Mouse (Mus musculus) hindbrain, embryonic 10.5 days (tissue): Measurements from ENCODE around the gene Krt77. TPM values are rescaled to one million over a fixed set of nuclear protein-coding genes. Genes with fewer than 3 reads are reported as not detected.

Experiments
- DNase-seq: peaks from one replicate; pipeline ENCODE4 v3.0.0-alpha.2; 2017; ENCODE audit warnings: low spot score
- H3K27ac ChIP-seq: fragments of 300-500 bp; sonication (generic); 2 replicates; pipeline ENCODE4 v1.5.1; 2016; ENCODE audit warnings: mild to moderate bottlenecking, moderate library complexity
- H3K27me3 ChIP-seq: fragments of 300-500 bp; sonication (generic); 2 replicates; pipeline ENCODE4 v1.6.1; 2016; ENCODE audit warnings: mild to moderate bottlenecking; ENCODE audit not compliant: poor library complexity, insufficient read depth, severe bottlenecking
- H3K36me3 ChIP-seq: fragments of 300-500 bp; sonication (generic); 2 replicates; pipeline ENCODE4 v1.6.1; 2016; ENCODE audit warnings: mild to moderate bottlenecking, moderate library complexity
- H3K4me1 ChIP-seq: fragments of 300-500 bp; sonication (generic); replicated peaks from 2 replicates; pipeline ENCODE4 v1.6.1; 2016; ENCODE audit warnings: mild to moderate bottlenecking
- H3K4me3 ChIP-seq: fragments of 300-500 bp; sonication (generic); 2 replicates; pipeline ENCODE4 v1.5.1; 2016; ENCODE audit warnings: mild to moderate bottlenecking, moderate library complexity
- H3K9me3 ChIP-seq: fragments of 300-500 bp; sonication (generic); 2 replicates; pipeline ENCODE4 v1.6.1; 2016; ENCODE audit warnings: mild to moderate bottlenecking, moderate library complexity
- WGBS: fragments of 180-500 bp; shearing (Covaris S2); methylation state at CpG from one replicate; pipeline ENCODE4 v1.1.7; 2016; 5-methylcytosine and 5-hydroxymethylcytosine counted together
- polyA plus RNA-seq: library from polyadenylated mRNA; unstranded; fragments of >200 nt; fragmentation: Nextera tagmentation; extraction: Ambion mirVana; gene quantifications from 2 replicates; pipeline ENCODE4 v1.2.1, GENCODE M21; 2016

The Krt77 gene
- polyA plus RNA-seq: not detected in 2 replicates

DNA sequence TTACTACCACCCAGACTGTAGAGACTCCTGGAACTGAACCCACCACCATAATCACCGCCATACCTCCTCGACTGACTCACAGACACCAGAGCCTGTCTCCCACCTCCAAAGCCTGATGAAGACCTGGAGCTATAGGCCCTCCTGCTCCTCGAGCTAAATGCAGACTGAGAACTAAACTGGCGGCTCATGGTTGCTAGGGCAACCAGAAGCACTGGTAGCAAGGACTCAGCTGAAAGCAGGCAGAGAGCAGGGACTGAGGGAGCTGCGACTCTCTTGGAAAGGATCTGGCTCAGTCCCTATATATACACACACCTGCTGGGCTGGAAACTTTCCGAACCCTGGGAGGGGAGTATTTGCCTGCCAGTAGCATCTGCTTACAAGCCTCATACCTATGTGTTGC lies at the start of gene Krt77:
Krt77 (minus strand) TSS at position 275 of the 400 bp plus-strand sequence.
- Histone ChIP-seq H3K36me3 (no peaks in the 10 kb centered on the region), H3K9me3 (no peaks in the 10 kb centered on the region), H3K27me3 (no peaks in the 10 kb centered on the region), H3K27ac (no peak within 1 kb of the TSS), H3K4me1 (peaks cover 4% of the 10 kb centered on the region), H3K4me3 (no peak within 1 kb of the TSS)
- no peak for DNase-seq
- WGBS: 39% methylated on average over 6 of the region's 6 CpGs

DNA sequence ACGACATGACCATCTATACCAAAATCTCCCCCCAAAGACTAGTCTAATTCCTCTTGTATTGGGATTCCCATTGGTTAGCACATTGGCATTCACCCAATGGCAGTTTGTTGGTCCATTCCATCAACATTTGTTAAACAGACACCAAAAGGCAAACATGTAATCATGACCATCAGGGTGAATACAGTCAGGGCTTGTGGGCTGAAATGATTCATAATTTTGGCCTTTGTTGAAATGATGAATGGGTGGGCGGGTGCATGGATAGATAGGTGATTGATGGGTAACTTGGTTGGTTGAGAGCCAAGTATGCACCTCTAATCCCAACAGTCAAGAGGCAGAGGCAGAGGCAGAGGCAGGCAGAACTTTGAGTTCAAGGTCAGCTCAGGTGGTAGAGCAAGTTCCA lies 46.6 kb upstream of the Krt77 start:
- Histone ChIP-seq H3K27me3 (no peaks in the 10 kb centered on the region), H3K36me3 (no peaks in the 10 kb centered on the region), H3K9me3 (no peaks in the 10 kb centered on the region), H3K27ac (no peak overlapping the region), H3K4me3 (no peak overlapping the region), H3K4me1 (peaks cover 7% of the 10 kb centered on the region)
- WGBS: 71% methylated on average over 2 of the region's 2 CpGs
- DNase-seq: no peak

DNA sequence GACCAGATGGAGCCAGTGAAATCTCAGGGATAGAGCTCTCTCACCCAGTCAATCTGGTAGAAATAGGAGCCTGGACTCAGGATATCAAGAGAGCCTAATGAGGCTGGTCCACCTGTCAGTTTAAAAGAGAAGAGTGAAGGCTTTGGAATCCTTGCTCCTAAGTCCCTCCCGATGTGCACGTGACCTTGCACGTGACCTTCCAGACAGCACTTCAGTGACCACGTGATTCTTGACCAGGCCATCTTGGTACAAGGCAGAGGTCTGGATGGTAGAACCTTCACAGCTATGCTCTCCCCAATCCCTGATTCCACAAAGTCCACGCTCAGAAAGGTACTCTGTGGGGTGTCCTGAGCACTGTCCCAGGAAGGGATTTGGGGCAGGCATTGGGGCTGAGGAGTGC lies 35.3 kb upstream of the Krt77 start:
- DNase-seq: no peak
- 85% methylated on average over 5 of the region's 5 CpGs for WGBS
- H3K4me1 ChIP-seq: 0 out of 2 replicates have a peak, but pooled peaks cover 6% of the 10 kb centered on the region
- H3K36me3 ChIP-seq: no peaks in the 10 kb centered on the region
- no peak overlapping the region for H3K27ac ChIP-seq
- H3K9me3 ChIP-seq: no peaks in the 10 kb centered on the region
- no peak overlapping the region for H3K4me3 ChIP-seq
- H3K27me3 ChIP-seq: no peaks in the 10 kb centered on the region

DNA sequence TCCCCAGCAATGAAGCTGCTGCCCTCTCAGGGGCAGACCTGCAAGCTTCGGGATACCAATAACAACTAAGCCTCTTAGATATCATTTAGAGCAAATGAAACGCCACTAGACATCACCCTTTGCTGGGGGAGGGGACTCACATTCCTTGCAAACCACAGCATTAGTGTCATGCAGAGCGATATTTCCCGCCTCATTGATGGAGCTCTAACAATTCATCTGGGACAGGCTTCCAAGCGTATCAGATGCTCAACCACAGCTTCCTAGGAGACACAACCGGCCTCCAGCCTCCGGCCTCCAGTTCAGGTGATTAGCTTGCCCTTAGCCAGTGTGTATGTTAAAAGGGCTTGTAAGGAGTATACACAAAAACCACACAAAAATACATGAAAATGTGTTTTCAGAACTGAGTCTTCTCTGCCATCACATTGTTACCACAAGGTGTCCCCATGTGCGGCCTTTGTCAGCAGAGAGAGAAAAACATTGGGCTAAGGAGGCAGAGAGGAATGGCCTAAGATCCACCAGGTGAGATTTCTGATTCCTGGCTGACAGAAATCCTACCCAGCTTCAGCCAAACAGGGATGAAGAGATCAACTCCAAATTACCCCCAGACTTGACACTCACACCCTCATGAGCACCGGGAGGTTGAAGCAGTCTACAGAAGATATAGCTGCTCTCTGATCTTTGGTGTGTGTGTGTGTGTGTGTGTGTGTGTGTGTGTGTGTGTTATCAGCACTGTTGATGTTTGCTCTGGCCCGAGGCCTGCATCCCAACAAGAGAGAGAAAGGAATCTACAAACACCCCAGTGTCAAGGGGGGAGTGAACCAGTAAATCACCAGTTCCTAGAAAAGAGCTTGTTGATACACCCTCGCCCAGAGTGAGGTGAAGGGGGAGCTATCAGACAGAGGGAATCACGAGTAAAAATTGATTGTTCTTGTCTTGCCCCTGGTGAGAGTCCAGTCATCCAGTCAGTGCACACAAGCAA lies 33.0 kb upstream of the Krt77 start:
- H3K4me1 ChIP-seq: 0 out of 2 replicates have a peak, but pooled peaks cover 6% of the 10 kb centered on the region

DNA sequence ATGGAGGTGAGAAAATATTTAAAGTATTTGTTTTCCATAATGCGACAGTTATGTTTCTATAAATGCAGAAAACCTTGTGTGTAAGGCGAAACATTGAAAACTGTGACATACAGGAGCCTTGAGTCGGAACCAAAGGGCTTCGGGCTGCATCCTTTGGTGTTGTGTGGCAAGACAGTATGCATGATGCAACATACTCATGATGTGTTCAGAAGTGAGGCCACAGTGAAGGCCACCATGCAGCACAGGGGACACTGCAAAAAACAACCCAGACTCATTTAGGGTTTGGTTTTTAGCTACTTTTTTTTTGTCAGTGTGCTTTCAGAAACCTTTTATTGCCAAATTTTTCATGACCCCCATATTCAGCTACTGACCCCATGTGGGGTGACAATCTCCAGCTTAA lies 25.7 kb upstream of the Krt77 start:
- Histone ChIP-seq H3K4me3 (no peak overlapping the region), H3K36me3 (no peaks in the 10 kb centered on the region), H3K9me3 (no peaks in the 10 kb centered on the region), H3K27ac (no peak overlapping the region), H3K4me1 (no peaks in the 10 kb centered on the region), H3K27me3 (no peaks in the 10 kb centered on the region)
- WGBS: 93% methylated on average over 4 of the region's 4 CpGs
- no peak for DNase-seq

More for the DNA sequence above, 33.0 kb upstream of the Krt77 start:
- 68% methylated on average over 12 of the region's 12 CpGs for WGBS
- Histone ChIP-seq H3K36me3 (no peaks in the 10 kb centered on the region), H3K9me3 (no peaks in the 10 kb centered on the region), H3K4me3 (no peak overlapping the region), H3K27me3 (no peaks in the 10 kb centered on the region), H3K27ac (no peak overlapping the region)
- DNase-seq: no peak

DNA sequence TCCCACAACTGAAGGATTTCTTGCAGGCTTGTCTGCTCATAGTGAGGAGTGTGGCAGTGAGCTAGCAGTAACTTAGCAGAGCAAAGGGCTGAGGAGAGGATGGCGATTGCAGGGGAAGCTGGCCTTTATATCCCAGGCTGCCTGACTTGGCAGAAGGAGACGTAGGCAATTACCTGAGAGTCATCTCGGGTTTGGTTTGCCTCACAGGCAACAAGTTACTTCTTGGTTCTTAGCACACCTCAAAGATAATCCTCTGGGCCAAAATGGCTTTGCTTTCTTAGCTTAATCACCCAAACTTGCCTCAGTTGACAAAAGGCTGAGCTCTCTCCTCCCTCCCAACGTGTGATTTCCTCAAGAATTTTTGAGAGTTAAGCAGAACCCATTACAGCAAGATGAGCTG lies 23.3 kb upstream of the Krt77 start, which contains the start of gene Krt76:
Krt76 (minus strand) TSS at position 101 of the 400 bp plus-strand sequence.
- Histone ChIP-seq H3K4me1 (no peaks in the 10 kb centered on the region), H3K4me3 (no peak within 1 kb of the TSS), H3K27ac (no peak within 1 kb of the TSS), H3K9me3 (no peaks in the 10 kb centered on the region), H3K36me3 (no peaks in the 10 kb centered on the region), H3K27me3 (no peaks in the 10 kb centered on the region)
- WGBS: 75% methylated on average over 4 of the region's 4 CpGs
- DNase-seq: no peak

DNA sequence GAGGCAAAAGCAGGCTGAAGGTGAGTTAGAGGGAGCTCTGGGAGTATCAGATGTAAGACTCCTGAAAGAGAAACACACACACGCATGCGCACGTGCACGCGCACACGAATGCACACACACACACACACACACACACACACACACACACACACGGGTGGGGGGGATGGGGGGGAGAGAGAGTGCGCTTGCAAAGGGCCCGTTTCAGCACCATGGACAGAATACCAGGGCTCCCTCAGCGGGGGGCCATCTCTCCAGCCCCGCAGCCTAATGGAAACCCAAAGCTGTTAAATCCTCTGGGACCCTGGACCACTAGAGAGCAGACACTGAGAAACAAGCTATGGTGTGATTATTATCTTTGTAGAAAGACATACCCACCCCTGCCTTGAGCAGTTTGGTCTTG lies 10.3 kb upstream of the Krt77 start:
- Histone ChIP-seq H3K27ac (no peak overlapping the region), H3K36me3 (no peaks in the 10 kb centered on the region), H3K4me3 (no peak overlapping the region), H3K9me3 (no peaks in the 10 kb centered on the region), H3K4me1 (0 out of 2 replicates have a peak, but pooled peaks cover 2% of the 10 kb centered on the region), H3K27me3 (no peaks in the 10 kb centered on the region)
- 28% methylated on average over 11 of the region's 11 CpGs for WGBS
- DNase-seq: peak; percentile 33

DNA sequence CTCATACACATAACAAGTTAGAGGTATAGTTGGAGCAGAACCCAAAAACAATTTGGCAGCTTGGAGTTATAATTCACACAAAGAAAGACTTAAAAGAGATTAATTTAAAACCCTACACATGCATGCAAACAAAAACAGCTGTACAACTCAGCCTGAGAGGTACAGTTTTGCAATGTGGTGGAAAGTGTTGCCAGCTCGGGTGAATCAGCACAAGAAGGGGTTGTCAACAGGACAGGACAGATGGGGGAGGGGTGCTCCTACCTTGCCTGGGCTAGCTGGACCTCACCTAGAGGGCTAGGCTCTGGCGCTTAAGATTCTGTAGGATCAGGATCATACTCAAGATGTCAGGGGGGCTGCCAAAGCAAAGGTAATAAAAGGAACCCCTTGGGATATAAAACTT lies 8.5 kb upstream of the Krt77 start:
- H3K36me3 ChIP-seq: no peaks in the 10 kb centered on the region
- peaks cover 6% of the 10 kb centered on the region for H3K4me1 ChIP-seq
- no peak overlapping the region for H3K4me3 ChIP-seq
- DNase-seq: no peak
- H3K27ac ChIP-seq: no peak overlapping the region
- H3K9me3 ChIP-seq: no peaks in the 10 kb centered on the region
- 68% methylated on average over 2 of the region's 2 CpGs for WGBS
- no peaks in the 10 kb centered on the region for H3K27me3 ChIP-seq

DNA sequence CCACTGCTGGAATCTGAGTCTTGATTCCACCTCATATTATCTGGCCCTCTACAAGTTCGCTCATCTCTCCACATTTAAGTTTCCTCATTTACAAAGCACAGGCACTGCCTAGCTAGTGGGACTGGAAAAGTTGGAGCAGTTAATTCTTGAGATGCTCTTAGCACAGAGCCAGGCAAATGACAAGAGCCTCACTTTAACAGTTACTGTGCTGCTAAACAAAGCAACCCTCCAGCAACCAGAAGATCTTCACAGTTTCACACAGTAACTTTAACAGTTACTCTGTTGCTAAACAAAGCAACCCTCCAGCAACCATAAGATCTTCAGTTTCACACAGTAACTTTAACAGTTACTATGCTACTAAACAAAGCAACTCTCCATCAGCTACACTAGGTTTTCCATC lies 4.9 kb upstream of the Krt77 start:
- Histone ChIP-seq H3K27me3 (no peaks in the 10 kb centered on the region), H3K4me3 (no peak overlapping the region), H3K27ac (no peak overlapping the region), H3K36me3 (no peaks in the 10 kb centered on the region), H3K4me1 (peaks cover 4% of the 10 kb centered on the region), H3K9me3 (no peaks in the 10 kb centered on the region)
- WGBS: 84% methylated on average over 1 of the region's 1 CpGs
- no peak for DNase-seq

DNA sequence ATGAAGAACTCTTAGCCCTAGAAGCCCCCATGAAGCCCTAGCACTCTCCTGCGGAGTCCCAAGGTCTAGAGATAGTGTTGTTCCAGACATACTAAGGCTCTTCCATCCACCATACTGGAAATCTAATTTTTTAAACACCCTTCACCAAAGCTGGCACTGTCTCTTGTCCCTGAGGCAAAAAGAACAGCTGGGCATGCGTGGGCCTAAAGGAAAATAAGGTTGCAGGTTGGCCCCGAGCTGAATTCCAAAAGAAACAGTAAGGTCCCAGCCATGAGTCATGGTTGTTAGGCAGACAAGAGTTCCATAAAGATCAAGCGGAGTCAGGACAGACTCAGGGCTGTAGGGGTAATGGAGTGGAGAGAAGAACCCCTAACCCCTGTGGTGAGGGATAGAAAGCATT lies 3.7 kb upstream of the Krt77 start:
- Histone ChIP-seq H3K36me3 (no peaks in the 10 kb centered on the region), H3K27ac (no peak overlapping the region), H3K9me3 (no peaks in the 10 kb centered on the region), H3K4me3 (no peak overlapping the region), H3K27me3 (no peaks in the 10 kb centered on the region), H3K4me1 (peaks cover 4% of the 10 kb centered on the region)
- no peak for DNase-seq
- 53% methylated on average over 4 of the region's 4 CpGs for WGBS

DNA sequence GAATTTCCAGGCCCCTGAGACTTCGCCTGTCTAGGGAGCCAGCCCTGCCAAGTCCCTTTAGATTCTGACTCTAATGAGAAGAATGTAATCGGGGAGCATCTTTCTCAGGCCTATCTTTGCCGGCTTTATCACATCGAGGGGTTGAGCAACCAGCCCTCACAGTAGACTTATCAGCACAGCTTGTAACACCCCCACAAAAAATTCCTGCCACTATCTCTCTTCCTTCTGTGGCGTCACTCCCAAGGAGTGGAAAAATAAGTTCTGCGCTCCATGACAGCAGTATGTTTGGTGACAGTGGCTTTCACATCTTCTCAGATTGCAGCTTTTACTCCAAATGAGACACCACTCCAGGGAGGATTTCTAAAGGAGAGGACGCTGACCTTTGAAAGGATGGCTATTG lies 2.8 kb downstream of the Krt77 start:
- Histone ChIP-seq H3K27ac (no peak overlapping the region), H3K4me1 (no peaks in the 10 kb centered on the region; the same call in 1 of the 2 replicates), H3K4me3 (no peak overlapping the region), H3K36me3 (no peaks in the 10 kb centered on the region), H3K9me3 (no peaks in the 10 kb centered on the region), H3K27me3 (peaks cover 4% of the 10 kb centered on the region; the same call in 1 of the 2 replicates)
- 82% methylated on average over 7 of the region's 7 CpGs for WGBS
- DNase-seq: no peak

DNA sequence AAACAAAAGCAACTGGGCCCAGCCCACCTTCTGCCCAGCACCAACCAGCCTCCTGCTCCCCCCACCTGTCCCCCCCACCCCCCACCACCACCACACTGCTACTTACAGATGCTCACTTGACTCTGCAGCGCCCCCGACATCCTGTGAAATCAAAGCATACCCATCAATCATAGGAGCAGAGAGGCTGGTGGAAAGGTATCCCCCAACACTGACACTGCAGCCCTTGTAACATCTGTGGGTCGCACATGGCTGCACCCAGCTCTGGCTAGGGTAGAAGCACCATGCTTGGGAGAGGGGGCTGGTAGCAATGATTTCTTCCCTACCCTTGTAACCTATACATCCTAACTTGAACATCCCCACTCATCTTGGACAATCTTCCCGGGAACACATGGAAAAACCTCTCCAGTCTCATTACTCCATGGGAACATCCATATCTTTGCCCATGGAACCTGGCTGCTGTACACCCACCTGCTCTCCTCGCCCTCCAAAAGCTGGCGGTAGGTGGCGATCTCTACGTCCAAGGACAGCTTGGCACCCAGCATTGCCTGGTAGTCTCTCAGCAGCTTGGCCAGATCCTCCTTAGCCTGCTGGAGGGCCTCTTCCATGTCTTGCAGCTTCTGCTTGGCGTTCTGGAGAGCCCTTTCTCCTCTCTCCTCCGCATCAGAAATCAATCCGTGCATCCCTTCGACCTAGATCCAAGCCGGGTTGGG lies 8.9 kb downstream of the Krt77 start:
- DNase-seq: no peak
- Histone ChIP-seq H3K4me1 (peaks cover 26% of the 10 kb centered on the region), H3K4me3 (peak overlapping the region; percentile 60), H3K36me3 (no peaks in the 10 kb centered on the region), H3K9me3 (no peaks in the 10 kb centered on the region), H3K27ac (no peak overlapping the region), H3K27me3 (peaks cover 57% of the 10 kb centered on the region)
- WGBS: 58% methylated on average over 13 of the region's 13 CpGs

DNA sequence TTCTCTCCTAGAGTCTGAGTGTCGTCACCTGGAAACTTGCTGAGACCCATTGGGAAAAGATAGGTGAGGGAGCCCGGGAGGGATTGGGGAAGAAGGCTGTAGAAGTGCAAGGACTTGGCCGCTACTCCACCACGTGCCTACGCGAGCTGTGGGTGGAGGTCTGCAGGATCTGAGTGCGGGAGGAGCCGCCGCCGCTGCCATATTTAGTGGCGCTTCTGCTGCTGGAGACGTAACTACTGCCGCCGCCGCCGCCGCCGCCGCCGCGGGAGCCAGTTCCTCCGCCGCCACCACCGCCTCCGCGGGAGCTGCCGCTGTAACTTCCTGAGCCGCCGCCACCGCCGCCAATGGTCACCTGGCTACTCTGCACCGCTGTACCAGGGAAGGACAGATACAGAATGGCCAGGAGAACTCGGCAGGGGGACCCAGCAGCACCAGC lies 9.8 kb downstream of the Krt77 start:
- H3K27ac ChIP-seq: peak overlapping the region; percentile 79
- H3K36me3 ChIP-seq: no peaks in the 10 kb centered on the region
- WGBS: under 1% methylated on average over 33 of the region's 33 CpGs
- peak overlapping the region; percentile 60 for H3K4me3 ChIP-seq
- H3K4me1 ChIP-seq: peaks cover 26% of the 10 kb centered on the region
- DNase-seq: peak; percentile 71
- peaks cover 63% of the 10 kb centered on the region for H3K27me3 ChIP-seq
- H3K9me3 ChIP-seq: no peaks in the 10 kb centered on the region
